Mouse (Mus musculus) left cerebral cortex, adult 2 months (tissue): ENCODE data around the gene Apoe. TPM values are rescaled to one million over a fixed set of nuclear protein-coding genes. Genes with fewer than 3 reads are reported as not detected.
A peak's percentile ranks its signal among the peaks of the same experiment; 100 is the strongest.

Experiments
- DNase-seq, 2 experiments: peaks; one replicate each; pipeline ENCODE4 v3.0.0; 2021 to 2022; ENCODE audit warnings: low spot score in 2 of 2, mixed read lengths in 1 of 2; ENCODE audit errors: extremely low spot score in 1 of 2
- H3K27ac ChIP-seq: fragments of 200-600 bp; 2 replicates; pipeline ENCODE4 v1.8.1; 2022
- H3K4me3 ChIP-seq: fragments of 200-600 bp; 2 replicates; pipeline ENCODE4 v1.8.1; 2022
- CTCF ChIP-seq: fragments of 200-600 bp; IDR thresholded peaks from 2 replicates; pipeline ENCODE4 v1.8.1; 2022; ENCODE audit warnings: antibody characterized with exemption, mild to moderate bottlenecking, moderate library complexity
- intact Hi-C: fragments of 180-260 bp; cut with DNase I; formaldehyde crosslinking; loops from one replicate; pipeline ENCODE4 v1.15.1; 2025
- total RNA-seq, 2 experiments: library from RNA; stranded (reverse); gene quantifications; 2 replicates each; pipeline ENCODE4 v1.2.3; 2021

Apoe gene
- total RNA-seq, 2 experiments from 2014 or later, result 1,824 to 1,912 TPM

DNA sequence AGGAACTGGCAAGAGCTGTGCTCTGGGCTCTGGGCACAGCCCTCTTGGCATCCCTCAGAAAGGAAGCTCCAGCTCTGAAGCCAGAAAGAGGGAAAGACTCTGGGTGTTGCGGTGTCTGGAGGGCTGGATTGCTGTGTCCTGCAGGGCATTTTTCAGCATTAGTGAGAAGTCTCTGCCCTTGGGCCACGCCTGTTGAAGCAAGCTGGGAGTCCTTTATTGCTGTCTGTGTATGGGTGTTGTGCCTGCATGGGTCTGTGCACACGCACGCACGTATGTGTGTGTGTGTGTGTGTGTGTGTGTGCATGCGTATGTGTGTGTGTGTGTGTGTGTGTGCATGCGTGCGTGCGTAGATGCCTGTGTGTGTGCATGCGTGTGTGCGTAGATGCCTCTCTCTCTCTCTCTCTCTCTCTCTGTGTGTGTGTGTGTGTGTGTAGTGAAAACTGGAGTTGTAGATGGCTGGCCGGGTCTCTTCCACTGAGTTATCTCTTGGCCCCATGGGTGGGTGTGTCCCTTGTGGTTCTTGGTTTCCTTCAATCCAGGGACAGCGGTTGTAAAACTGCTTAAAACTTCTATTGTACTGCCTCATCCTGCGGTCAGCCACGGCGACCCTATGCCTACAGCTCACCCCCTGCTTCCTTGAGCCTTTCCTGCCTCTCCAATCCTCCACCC, 37.5 kb upstream of the Apoe start:
- no peak for TF ChIP-seq CTCF
- intact Hi-C loops, result no loop called here

DNA sequence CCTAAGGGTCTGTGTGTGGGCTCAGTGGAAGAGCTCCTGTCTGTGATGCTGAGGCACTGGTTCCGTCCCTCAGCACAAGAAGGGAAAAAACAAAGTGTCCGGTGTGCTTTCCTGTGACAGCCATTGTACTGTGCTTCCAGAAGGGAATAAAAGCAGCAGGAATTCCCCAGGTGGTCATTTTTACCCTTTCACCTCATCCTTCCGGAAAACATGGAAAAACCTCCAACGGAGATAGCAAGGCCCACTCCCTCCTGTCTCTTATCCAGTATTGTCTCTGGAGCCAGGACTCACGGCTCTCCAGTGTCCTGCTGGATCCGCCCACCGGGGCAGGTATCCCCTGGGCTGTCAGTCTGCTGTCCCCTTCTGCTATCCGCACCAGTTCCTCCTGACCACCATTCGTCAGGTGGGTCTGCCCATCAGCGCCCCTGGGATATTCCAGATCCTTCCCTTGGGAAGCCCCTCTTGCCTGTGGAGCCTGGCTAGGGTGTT, 35.2 kb upstream of the Apoe start:
- no peak overlapping the region for H3K27ac ChIP-seq
- DNase-seq, result no peak
- TF ChIP-seq CTCF, result no peak
- no peak overlapping the region for H3K4me3 ChIP-seq
- intact Hi-C loops, result no loop called here

More for the DNA sequence above, 37.5 kb upstream of the Apoe start:
- Histone ChIP-seq H3K4me3 (no peak overlapping the region), H3K27ac (no peak overlapping the region)
- DNase-seq, result no peak

DNA sequence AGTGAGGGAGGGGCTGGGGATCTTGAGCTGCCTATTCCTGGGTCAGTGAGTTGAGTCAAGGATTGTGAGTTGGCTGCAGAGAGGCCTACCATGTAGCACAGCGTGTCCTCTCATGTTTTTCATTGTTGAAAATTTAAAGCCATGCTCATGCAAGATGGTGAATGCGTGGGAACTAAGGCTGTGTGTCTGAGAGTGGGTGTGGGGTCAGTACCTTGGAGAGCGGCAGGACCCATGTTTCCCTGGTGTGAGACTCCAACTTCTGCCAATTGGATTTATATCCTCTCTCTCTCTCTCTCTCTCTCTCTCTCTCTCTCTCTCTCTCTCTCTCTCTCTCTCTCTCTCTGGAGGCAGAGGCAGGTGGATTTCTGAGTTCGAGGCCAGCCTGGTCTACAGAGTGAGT, 27.6 kb upstream of the Apoe start:
- intact Hi-C loops, result no loop called here

DNA sequence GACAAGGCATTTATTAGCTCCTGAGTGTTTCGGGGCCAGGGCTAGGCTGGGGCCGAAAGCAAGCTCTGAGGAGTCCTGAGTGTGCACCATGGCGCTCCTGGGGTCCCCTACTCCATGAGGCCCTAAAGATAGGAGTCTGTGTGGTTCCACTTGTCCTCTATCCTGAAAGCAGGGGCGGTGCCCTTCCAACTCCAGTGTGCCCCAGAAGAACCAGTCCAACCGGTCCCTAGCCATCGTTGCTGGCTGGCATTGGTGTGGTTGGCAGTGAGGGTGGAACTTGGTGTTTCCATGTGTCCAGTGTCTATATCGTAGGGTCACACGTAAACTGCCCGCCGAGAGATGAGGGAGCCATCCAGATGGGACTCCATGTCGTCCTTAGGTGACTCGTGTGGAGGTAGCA, 25.2 kb upstream of the Apoe start:
- TF ChIP-seq CTCF, result no peak
- intact Hi-C loops, result no loop called here

More for the DNA sequence above, 27.6 kb upstream of the Apoe start:
- TF ChIP-seq CTCF, result no peak
- H3K27ac ChIP-seq, result no peak overlapping the region
- no peak for DNase-seq
- H3K4me3 ChIP-seq, result no peak overlapping the region

DNA sequence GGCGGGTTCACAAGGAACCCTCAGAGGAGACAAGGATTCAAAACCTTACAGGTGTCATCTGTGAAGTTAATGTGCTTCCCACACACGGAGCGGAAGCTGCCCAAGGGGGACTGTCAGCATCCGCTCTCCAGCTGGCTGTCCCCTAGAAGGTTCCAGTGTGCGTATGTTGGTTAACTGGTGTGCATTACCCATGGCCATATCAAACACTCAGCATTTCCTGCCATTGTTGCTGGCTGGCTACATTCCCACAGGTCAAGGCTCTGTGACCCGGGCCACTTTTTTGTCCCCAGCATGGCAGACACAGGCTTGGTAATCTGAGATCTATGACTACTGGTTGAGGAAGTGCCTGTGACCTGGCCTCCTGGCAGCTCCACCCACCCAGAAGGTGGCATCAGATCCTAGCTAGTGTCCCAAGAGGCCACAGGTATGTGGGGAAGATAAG, 23.8 kb upstream of the Apoe start:
- DNase-seq, result no peak
- intact Hi-C loops, result no loop called here
- no peak for TF ChIP-seq CTCF
- Histone ChIP-seq H3K27ac (no peak overlapping the region), H3K4me3 (no peak overlapping the region)

More for the DNA sequence above, 25.2 kb upstream of the Apoe start:
- DNase-seq, result no peak
- Histone ChIP-seq H3K27ac (no peak overlapping the region), H3K4me3 (no peak overlapping the region)

DNA sequence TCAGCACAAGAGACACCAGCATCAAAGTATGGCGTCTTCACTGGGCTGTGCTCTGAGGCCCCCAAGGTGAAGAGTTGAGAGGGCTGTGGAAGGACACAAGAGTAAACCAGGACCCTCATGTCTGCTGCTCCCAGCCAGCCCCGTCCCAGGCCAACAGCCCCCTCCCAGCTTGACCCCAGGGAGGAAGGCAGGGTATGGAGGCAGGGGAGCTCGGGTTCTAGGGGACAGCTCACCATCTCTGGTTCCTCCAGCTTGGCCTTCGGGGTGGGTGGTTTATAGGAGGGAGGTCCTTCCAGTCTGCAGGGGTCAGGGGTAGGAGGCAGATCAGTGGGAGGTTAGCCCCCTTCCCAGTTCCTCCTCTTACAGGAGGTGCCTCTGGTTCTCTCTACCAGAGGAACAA, 20.2 kb upstream of the Apoe start:
- Histone ChIP-seq H3K27ac (no peak overlapping the region), H3K4me3 (no peak overlapping the region)
- DNase-seq, result no peak
- intact Hi-C loops, result loop anchor here (10.0 kb wide), 1 partner anchor 714 kb away; the partner anchor contains the start of gene Irf2bp1
- TF ChIP-seq CTCF, result no peak

DNA sequence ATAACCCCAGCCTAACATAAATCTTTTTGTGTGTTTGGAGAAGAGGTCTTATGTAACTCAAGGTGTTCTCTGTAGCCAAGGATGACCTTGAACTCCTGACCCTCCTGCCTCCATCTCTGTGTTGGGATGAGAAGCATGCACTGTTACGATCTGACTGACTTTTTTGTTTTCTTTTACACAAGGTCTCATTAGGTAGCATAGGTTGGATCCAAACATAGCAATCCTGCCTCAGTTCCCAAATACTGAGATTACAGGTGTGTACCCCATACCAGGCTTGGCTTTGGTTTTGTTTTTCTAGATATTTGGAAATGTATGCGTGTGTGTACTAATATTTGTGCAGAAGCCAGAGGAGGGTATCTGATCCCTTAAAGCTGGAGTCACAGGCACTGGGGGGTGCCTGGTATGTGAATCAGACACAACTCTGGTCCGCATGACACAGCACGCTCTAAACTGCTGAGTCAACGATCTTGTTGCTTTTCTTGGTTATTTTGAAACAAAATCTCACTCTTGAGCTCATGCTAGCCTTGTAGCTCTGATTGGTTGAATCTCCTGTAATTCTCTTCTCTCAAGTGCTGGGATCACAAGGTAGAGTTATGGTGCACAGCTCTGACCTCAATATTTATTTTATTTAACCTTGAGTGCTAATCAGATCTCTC, 19.4 kb upstream of the Apoe start:
- H3K4me3 ChIP-seq, result no peak overlapping the region
- DNase-seq, result no peak
- H3K27ac ChIP-seq, result no peak overlapping the region
- intact Hi-C loops, result loop anchor here (10.0 kb wide), 1 partner anchor 714 kb away; the partner anchor contains the start of gene Irf2bp1
- no peak for TF ChIP-seq CTCF

DNA sequence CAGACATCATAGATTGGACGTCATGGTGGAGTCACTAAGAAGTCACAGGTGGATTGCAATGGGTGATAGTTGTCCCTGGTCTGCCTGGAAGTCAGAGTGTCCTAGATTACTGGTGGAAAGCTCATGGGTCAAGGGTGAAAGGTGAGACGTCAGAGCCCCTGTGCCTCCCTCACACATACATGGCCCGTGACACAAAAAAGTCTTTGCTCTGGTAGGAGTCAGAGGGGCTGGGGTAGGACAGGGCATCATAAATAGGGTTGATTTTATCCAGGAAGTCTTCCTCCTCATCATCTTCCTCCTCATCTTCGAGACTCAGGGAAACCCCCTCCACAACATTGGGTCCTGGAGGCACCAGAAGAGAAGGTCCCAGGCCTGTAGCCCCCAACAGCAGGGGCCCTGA, 18.4 kb upstream of the Apoe start:
- intact Hi-C loops, result loop anchor here (10.0 kb wide), 1 partner anchor 713 kb away; the partner anchor contains the start of gene Irf2bp1
- no peak overlapping the region for H3K27ac ChIP-seq
- no peak for TF ChIP-seq CTCF
- H3K4me3 ChIP-seq, result no peak overlapping the region
- no peak for DNase-seq

DNA sequence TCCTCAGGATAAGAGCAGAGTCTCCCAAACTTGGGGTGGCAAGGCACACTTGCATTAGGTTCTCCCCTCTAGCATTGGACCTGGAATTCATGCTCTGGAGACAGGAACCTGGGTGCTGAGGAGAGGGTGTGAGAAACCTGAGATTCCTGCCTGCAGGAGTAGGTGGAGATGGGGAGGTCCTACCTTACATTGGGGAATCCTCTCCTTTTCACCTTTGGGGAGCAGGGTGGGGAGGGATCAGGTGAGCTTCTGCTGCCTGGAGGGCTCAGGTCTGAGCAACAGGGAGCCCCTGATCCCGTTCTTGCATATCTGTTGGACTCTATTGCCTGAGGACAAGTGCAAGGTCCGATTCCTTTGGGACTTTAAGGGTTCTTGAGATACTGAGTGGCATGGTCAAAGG, 17.8 kb upstream of the Apoe start:
- intact Hi-C loops, result loop anchor here (10.0 kb wide), 1 partner anchor 712 kb away; the partner anchor contains the start of gene Irf2bp1
- Histone ChIP-seq H3K27ac (peak overlapping the region; percentile 89), H3K4me3 (no peak overlapping the region)
- TF ChIP-seq CTCF, result no peak
- no peak for DNase-seq

DNA sequence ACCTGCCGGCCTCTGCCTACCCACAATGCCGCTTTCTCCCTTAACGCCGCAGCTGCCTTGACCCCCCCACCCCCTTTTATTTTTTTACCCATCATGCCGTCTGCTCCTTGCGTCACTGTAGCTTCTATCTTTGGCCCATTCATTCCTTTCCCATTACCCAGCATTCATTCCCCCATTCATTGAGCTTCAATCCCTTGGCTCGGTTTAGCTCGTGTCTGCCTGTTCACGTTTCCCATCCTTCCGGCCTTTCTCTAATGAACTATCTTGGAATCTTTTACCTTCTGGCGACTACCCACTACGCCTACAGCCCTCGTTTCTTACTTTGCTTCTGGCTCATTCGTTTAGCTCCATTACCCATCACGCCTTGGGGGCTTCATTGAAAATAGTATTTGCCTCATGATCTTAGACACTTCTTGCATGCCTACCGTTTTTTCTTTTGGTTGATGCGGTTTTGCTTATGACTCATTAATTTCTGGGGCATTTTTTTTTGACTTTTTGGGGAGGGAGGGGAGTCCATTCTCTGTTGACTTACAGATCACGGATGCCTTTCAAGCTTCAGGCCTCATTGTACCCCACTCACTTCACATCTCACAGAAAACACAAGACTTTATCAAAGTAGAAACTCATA, 17.2 kb upstream of the Apoe start:
- H3K27ac ChIP-seq, result peak overlapping the region; percentile 89
- no peak for DNase-seq
- no peak for TF ChIP-seq CTCF
- intact Hi-C loops, result loop anchor here (10.0 kb wide), 1 partner anchor 711 kb away; the partner anchor contains the start of gene Irf2bp1
- peak overlapping the region; percentile 48 for H3K4me3 ChIP-seq

DNA sequence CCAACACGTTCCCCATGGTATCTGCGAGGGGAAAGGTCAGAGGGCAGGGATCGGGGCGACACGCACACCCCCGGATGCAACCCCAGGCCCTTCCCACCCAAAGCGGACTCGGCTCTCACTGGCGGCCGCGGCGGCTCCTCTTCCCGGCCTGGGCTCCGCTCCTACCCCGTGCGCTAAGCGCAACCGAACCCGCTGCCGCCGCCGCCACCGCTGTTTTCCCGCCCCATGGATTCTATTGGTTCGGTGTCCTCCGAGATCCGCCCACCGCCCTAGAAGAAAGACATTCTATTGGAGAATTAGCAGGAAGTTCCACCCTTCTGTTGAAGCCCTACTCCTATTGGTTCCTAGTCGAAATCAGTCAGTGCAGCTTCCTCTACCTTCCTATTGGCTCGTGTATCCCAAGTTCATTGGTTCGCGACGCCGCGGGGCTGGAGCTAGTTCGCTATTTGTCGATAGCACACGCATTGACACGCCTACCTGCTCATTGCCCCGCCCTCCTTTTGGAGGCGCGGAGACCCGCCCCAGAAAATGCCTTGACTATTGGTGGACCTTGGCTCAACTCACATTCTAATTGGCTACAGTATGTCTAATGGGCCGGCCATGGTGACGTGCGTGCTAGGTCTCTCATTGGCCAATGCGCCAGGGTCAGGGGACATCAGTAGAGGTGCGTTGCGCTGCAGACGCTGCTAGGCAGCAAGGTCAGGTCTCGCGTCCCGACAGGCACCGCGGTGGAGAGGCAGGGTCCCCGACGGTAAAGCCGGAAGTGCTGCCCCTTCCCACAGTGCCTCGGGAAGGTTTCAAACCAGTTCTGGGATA, 16.5 kb upstream of the Apoe start, which contains the start of gene Tomm40:
TSS of gene Tomm40 (minus strand) at position 200 of the 816 bp plus-strand sequence.
- Histone ChIP-seq H3K27ac (peak within 1 kb of the TSS; percentile 90), H3K4me3 (peak within 1 kb of the TSS; percentile 91)
- DNase-seq, result peak; percentile 97 to 99
- intact Hi-C loops, result loop anchor here (10.0 kb wide), 1 partner anchor 711 kb away; the partner anchor contains the start of gene Irf2bp1
- TF ChIP-seq CTCF, result no peak
